Mouse (Mus musculus) midbrain, embryonic 13.5 days (tissue): ENCODE results near the gene Egfl8. TPM values are rescaled to one million over a fixed set of nuclear protein-coding genes. Genes with fewer than 3 reads are reported as not detected.

Experiments used
- ATAC-seq: fragments of 200-750 bp; cut with Nextera tagmentation; 2 replicates; pipeline ENCODE4 v1.8.0; 2017; ENCODE audit warnings: mild to moderate bottlenecking, moderate TSS enrichment, moderate library complexity
- H3K27ac ChIP-seq: fragments of 300-500 bp; sonication (generic); 2 replicates; pipeline ENCODE4 v1.5.1; 2015; ENCODE audit warnings: inconsistent platforms, mild to moderate bottlenecking, moderate library complexity
- H3K27me3 ChIP-seq: fragments of 300-500 bp; sonication (generic); 2 replicates; pipeline ENCODE4 v1.6.1; 2015; ENCODE audit warnings: mild to moderate bottlenecking, inconsistent platforms
- H3K36me3 ChIP-seq: fragments of 300-500 bp; sonication (generic); 2 replicates; pipeline ENCODE4 v1.6.1; 2015; ENCODE audit warnings: mild to moderate bottlenecking, inconsistent platforms
- H3K4me1 ChIP-seq: fragments of 300-500 bp; sonication (generic); replicated peaks from 2 replicates; pipeline ENCODE4 v1.6.1; 2015; ENCODE audit warnings: inconsistent platforms
- H3K4me2 ChIP-seq: fragments of 300-500 bp; sonication (generic); replicated peaks from 2 replicates; pipeline ENCODE4 v1.6.1; 2015; ENCODE audit warnings: moderate library complexity, mild to moderate bottlenecking, inconsistent platforms
- H3K4me3 ChIP-seq: fragments of 300-500 bp; sonication (generic); replicated peaks from 2 replicates; pipeline ENCODE4 v1.5.1; 2015; ENCODE audit warnings: mild to moderate bottlenecking, inconsistent platforms
- H3K9ac ChIP-seq: fragments of 300-500 bp; sonication (generic); replicated peaks from 2 replicates; pipeline ENCODE4 v1.6.1; 2015; ENCODE audit warnings: mild to moderate bottlenecking, inconsistent platforms
- H3K9me3 ChIP-seq: fragments of 300-500 bp; sonication (generic); 2 replicates; pipeline ENCODE4 v1.6.1; 2016; ENCODE audit warnings: mild to moderate bottlenecking, inconsistent platforms
- WGBS: fragments of 180-500 bp; shearing (Covaris S2); methylation state at CpG from one replicate; pipeline ENCODE4 v1.1.7; 2015; 5-methylcytosine and 5-hydroxymethylcytosine counted together
- polyA plus RNA-seq: library from polyadenylated mRNA; unstranded; fragments of >200 nt; fragmentation: Nextera tagmentation; extraction: Ambion mirVana; gene quantifications from 2 replicates; pipeline ENCODE4 v1.2.1, GENCODE M21; 2015

The Egfl8 gene
- polyA plus RNA-seq, 1 experiment from 2014 or later = 6.8 TPM

DNA sequence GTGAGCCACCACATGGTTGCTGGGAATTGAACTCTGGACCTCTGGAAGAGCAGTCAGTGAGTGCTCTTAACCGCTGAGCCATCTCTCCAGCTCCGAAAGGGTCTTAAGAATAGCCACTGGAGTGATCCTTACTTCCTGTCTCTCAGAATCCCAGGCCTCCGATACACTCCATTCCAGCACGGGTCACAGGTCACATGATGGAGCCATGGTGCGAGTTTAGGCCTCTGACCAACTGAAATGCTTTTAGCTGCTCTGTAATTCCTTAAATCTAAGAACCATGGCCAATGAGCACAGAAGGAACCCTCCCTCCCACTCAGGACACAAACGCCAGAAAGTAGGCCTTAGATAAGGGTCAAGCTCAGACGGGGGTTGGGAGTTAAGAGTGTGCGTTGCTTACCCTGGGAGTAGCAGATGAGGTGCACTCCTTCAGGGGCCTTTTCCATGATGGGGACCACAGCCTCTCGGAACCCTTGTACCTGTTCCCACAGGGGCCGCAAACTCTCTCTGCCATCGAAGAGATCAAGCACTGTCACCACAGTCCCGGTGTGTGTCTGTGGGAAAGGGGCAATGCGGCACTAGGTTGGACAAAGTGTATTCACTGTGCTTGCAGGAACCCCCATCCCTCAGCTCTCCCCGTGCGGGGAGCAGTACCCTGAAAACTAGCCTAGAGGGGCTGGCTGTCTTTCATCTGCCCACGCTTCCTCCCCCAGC lies 10.4 kb upstream of the Egfl8 start:
- H3K36me3 ChIP-seq = peaks cover 19% of the 10 kb centered on the region
- H3K4me3 ChIP-seq = peak overlapping the region; percentile 80
- H3K4me2 ChIP-seq = peak overlapping the region; percentile 91
- no peak; the same call in 1 of the 2 replicates for ATAC-seq
- no peaks in the 10 kb centered on the region for H3K9me3 ChIP-seq
- peaks cover 52% of the 10 kb centered on the region for H3K4me1 ChIP-seq
- 50% methylated on average over 16 of the region's 16 CpGs for WGBS
- peak overlapping the region; percentile 94 for H3K27ac ChIP-seq
- peak overlapping the region; percentile 83 for H3K9ac ChIP-seq
- H3K27me3 ChIP-seq = peaks cover 15% of the 10 kb centered on the region

DNA sequence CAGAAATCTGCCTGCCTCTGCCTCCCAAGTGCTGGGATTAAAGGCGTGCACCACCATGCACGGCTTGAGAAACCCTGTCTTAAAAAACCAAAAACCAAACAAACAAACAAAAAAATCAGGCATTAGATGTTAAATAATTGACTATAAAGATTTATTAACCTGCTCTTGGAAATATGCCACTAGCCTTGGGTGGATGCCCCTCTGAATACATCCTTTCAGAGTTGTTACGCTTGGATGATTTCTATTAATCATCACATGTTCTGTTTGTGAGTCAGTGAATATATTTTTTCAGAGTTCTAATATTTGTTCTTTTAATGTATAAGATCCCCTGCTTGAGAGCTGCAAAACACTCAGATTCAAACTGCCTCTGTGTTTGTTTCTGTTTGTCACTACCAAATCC lies 9.2 kb upstream of the Egfl8 start:
- Histone ChIP-seq H3K27me3 (peaks cover 2% of the 10 kb centered on the region), H3K36me3 (peaks cover 31% of the 10 kb centered on the region), H3K9ac (no peak overlapping the region), H3K9me3 (no peaks in the 10 kb centered on the region), H3K4me1 (peaks cover 39% of the 10 kb centered on the region), H3K27ac (no peak overlapping the region), H3K4me3 (no peak overlapping the region), H3K4me2 (no peak overlapping the region)
- ATAC-seq = no peak
- 92% methylated on average over 3 of the region's 3 CpGs for WGBS

DNA sequence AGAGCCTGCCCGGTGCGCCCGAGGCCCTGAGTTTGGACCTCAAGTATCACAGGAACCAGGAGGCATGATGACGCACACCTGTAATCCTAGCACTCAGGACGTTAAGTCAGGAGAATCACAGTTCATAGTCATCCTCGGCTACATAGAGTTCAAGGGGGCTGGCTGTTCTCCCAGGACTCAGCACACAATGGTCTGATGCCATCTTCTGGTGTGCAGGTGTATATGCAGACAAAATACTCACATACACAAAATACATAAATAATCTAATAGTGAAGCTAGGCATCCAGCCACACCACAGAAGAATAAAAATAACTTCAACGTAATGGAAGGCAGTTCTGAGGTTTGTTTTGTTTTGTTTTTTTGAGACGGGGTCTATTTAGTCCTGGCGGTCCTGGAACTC lies 7.4 kb upstream of the Egfl8 start:
- no peak for ATAC-seq
- H3K4me1 ChIP-seq = peaks cover 21% of the 10 kb centered on the region
- H3K4me3 ChIP-seq = no peak overlapping the region
- WGBS = 89% methylated on average over 9 of the region's 9 CpGs
- no peak overlapping the region for H3K27ac ChIP-seq
- H3K4me2 ChIP-seq = no peak overlapping the region
- H3K9ac ChIP-seq = no peak overlapping the region
- peaks cover 34% of the 10 kb centered on the region for H3K36me3 ChIP-seq
- no peaks in the 10 kb centered on the region for H3K9me3 ChIP-seq
- H3K27me3 ChIP-seq = no peaks in the 10 kb centered on the region

DNA sequence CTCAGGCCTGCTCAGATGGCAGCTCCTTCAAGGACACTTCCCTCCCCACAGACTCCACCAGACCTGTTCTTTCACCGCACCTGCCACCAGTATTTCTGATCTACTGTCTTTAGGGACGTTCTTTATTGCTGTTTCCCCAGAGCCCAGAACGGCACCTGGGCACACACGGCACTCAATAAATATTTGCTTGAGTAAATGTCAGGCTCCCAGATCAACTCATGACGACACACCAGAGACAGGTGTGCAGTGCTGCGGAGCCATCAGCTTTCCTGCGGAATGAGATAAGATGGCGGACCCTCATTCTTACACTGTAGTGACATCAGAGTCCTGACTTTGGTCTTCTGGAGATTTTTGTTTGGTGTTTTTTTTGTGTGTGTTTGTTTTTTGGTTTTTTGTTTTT lies 5.2 kb upstream of the Egfl8 start:
- peaks cover 7% of the 10 kb centered on the region for H3K4me1 ChIP-seq
- no peak overlapping the region for H3K4me3 ChIP-seq
- no peaks in the 10 kb centered on the region for H3K27me3 ChIP-seq
- 87% methylated on average over 8 of the region's 8 CpGs for WGBS
- no peaks in the 10 kb centered on the region for H3K9me3 ChIP-seq
- no peak overlapping the region for H3K27ac ChIP-seq
- no peak for ATAC-seq
- H3K9ac ChIP-seq = no peak overlapping the region
- peaks cover 50% of the 10 kb centered on the region for H3K36me3 ChIP-seq
- no peak overlapping the region for H3K4me2 ChIP-seq

DNA sequence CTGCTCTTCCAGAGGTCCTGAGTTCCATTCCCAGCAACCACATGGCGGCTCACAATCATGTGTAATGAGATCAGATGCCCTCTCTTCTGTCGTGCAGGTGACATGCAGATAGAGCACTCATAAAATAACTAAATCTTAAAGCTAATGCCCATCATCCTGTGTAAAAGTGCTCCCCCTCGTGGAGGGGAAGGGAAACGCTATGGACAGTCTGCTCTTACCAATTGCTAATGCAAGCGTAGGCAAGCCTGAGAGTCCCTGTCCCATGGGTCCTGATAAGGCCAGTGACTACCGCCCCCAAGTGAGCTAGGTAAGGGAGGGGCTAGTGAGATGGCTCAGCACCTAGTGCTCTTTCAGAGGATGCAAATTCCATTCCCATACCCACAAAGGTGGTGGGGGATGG lies 3.2 kb upstream of the Egfl8 start:
- no peak overlapping the region for H3K4me3 ChIP-seq
- no peaks in the 10 kb centered on the region for H3K4me1 ChIP-seq
- H3K4me2 ChIP-seq = no peak overlapping the region
- H3K36me3 ChIP-seq = peaks cover 68% of the 10 kb centered on the region
- no peak overlapping the region for H3K27ac ChIP-seq
- H3K9me3 ChIP-seq = no peaks in the 10 kb centered on the region
- no peaks in the 10 kb centered on the region for H3K27me3 ChIP-seq
- ATAC-seq = no peak
- H3K9ac ChIP-seq = no peak overlapping the region
- WGBS = 11% methylated on average over 6 of the region's 6 CpGs

DNA sequence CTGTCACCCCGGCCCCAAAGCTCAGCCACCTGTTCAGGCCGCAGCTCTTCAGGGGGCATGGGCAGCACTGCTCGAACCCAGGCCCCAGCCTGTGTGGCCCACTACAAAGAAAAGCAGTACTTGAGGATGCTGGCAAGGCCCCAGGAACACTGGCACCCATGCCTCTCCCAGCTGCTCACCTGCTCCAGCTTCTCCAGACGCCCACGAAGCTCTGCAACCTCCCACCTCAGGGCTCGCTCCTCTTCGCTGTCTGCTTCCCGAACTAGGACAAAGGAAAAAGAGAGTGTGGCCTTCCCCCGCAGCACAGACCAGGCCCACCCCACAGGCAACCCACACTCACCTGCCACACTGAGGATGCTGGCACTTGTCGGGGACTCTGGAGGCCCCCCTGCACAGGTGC lies 1.9 kb downstream of the Egfl8 start:
- Histone ChIP-seq H3K4me1 (peaks cover 5% of the 10 kb centered on the region), H3K36me3 (peaks cover 78% of the 10 kb centered on the region), H3K4me2 (no peak overlapping the region), H3K9me3 (no peaks in the 10 kb centered on the region), H3K27ac (no peak overlapping the region), H3K9ac (no peak overlapping the region), H3K4me3 (no peak overlapping the region), H3K27me3 (no peaks in the 10 kb centered on the region)
- 89% methylated on average over 10 of the region's 10 CpGs for WGBS
- no peak; the same call in 1 of the 2 replicates for ATAC-seq

DNA sequence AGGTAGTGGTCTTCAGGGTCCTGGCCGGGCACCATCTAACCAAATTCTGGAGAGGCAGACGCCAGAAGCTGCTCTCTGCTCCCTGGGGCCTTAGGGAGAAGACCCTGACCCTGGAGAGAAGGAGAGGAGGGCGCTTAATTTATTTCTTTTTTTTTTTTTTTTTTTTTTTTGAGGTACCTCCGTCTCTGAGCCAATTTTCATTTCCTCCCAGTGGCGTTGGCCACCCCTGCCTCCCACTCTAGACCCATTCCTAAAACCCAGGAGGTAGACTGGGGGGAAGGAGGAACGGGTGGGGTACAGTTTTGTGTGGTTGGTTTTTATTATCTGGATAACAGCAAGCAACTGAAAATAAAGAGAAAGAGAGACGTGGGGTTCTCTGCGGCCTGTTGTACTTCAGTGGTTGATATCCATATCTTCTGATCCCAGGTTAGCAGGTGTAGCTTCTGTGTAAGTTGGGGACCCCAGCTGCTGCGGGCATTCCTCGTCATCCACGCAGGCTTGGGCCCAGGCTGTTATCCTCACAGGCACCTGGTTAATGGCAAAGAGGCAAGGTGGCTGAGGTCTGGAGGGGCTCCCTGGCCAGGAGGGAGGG lies 2.6 kb downstream of the Egfl8 start:
- no peaks in the 10 kb centered on the region for H3K27me3 ChIP-seq
- H3K9ac ChIP-seq = no peak overlapping the region
- H3K27ac ChIP-seq = no peak overlapping the region
- no peak for ATAC-seq
- 85% methylated on average over 11 of the region's 11 CpGs for WGBS
- no peak overlapping the region for H3K4me3 ChIP-seq
- H3K4me2 ChIP-seq = no peak overlapping the region
- H3K36me3 ChIP-seq = peaks cover 79% of the 10 kb centered on the region
- peaks cover 12% of the 10 kb centered on the region for H3K4me1 ChIP-seq
- H3K9me3 ChIP-seq = no peaks in the 10 kb centered on the region

DNA sequence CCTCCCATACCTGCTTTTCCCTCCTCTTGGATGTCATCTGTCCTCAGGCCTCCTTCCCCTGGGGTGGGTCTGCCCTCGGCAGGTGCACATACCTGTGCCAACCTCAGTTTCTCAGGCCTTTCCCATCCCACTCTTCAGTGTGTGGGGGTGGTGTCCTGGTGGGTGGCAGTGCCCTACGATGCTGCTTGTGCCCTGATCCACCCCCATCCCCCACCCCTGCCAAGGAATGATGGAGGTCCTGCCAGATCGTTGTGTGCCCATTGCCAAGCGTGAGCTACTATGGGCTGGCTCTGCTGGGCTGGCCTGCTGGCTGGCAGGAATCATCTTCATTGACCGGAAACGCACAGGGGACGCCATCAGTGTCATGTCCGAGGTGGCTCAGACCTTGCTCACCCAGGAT lies 4.7 kb downstream of the Egfl8 start:
- Histone ChIP-seq H3K4me1 (peaks cover 31% of the 10 kb centered on the region), H3K9me3 (no peaks in the 10 kb centered on the region)

DNA sequence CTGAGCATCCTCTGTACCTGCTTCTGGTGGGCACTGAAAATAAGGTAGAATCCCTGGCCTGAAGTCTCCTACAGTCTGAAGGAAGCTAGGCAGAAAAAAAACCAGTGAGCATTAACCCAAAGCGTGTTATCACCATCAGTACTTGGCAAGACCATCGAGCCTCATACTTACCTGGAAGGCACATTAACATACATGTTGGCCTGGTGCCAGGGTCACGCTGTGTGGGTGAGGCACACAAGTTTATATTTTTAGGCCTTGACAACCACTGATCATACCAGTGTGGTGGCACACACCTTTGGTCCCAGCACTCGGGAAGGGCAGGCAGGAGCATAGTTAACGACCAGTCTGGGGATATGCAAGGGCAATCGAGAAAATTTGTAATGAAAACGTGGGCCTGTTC lies 7.8 kb downstream of the Egfl8 start:
- Histone ChIP-seq H3K9ac (peak overlapping the region; percentile 97; the same call in 1 of the 2 replicates), H3K4me2 (no peak overlapping the region), H3K36me3 (peaks cover 36% of the 10 kb centered on the region), H3K9me3 (no peaks in the 10 kb centered on the region), H3K27ac (no peak overlapping the region), H3K27me3 (no peaks in the 10 kb centered on the region), H3K4me1 (peaks cover 43% of the 10 kb centered on the region), H3K4me3 (no peak overlapping the region)
- 92% methylated on average over 7 of the region's 7 CpGs for WGBS
- ATAC-seq = no peak

More for the DNA sequence above, 4.7 kb downstream of the Egfl8 start:
- Histone ChIP-seq H3K4me3 (no peak overlapping the region), H3K9ac (no peak overlapping the region), H3K4me2 (no peak overlapping the region), H3K27ac (no peak overlapping the region), H3K27me3 (no peaks in the 10 kb centered on the region), H3K36me3 (peaks cover 67% of the 10 kb centered on the region)
- no peak for ATAC-seq
- 91% methylated on average over 8 of the region's 8 CpGs for WGBS

DNA sequence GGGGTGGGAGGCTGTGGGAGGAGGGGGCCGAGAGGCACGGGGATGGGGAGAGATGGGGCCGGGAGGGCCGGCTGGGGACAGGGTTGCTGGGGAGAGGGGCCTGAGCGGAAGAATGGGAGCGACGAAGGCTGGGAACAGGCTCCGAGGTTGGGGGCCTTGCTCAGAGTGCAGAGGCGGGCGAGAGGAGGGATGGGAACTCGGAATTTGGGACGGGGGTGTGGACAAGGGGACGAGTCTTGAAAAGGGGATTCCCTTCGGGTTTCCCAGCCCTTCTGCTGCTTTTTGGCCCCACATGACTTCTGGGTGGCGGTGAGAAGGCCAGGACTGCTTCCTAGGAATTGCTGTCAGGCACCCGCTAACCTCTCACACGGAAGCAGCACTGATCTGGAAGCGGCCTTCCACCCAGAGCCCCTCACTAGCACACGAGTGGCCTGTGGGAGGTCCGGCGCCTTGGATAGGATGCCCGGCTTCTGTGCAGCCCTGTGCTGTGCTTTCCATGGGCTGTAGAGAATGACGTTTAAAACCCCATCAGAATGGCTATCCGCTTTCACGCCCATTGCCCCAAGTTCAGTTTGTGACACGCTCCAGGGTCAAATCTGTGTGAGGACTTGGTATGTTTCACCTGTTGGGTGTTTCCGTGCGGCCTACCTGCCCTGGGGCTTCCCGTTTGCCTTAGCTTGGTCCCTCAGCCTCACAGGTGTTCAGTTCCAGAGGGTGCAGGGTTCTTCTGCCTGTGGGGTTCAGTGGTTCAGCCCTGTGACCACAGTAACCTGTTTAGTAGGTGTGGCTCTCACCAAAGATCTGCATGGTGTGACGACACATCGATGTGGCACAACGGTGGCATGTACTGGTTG lies 9.4 kb downstream of the Egfl8 start:
- Histone ChIP-seq H3K4me1 (peaks cover 56% of the 10 kb centered on the region), H3K36me3 (peaks cover 26% of the 10 kb centered on the region)
- no peak for ATAC-seq

DNA sequence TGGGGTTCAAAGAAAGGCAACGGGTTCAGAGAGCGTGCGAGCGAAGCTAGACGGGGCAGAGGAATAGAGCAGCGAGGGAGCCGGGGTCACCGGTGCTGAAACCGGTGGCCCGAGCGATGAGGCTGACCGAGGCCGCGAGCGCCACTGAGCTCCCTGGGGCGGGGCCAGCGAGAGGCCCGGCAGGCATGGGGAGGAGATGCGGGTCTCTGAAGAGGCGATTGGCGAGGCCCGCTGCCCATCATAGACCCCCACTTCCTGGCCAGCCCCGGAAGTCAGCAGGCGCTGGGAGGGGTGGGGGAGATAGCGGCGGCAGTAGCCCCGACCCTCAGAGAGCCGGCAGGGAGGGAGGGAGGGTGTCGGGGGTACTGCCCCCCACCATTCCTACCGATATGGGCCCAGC lies 10.2 kb downstream of the Egfl8 start:
- Histone ChIP-seq H3K4me2 (peak overlapping the region; percentile 100), H3K9ac (peak overlapping the region; percentile 97), H3K36me3 (peaks cover 25% of the 10 kb centered on the region), H3K4me3 (peak overlapping the region; percentile 93), H3K4me1 (peaks cover 56% of the 10 kb centered on the region), H3K27ac (peak overlapping the region; percentile 91), H3K27me3 (no peaks in the 10 kb centered on the region), H3K9me3 (no peaks in the 10 kb centered on the region)
- WGBS = under 1% methylated on average over 28 of the region's 30 CpGs
- peak; percentile 59 for ATAC-seq

More for the DNA sequence above, 9.4 kb downstream of the Egfl8 start:
- Histone ChIP-seq H3K9me3 (no peaks in the 10 kb centered on the region), H3K4me3 (peak overlapping the region; percentile 93), H3K9ac (peak overlapping the region; percentile 97), H3K4me2 (peak overlapping the region; percentile 100), H3K27ac (peak overlapping the region; percentile 91), H3K27me3 (no peaks in the 10 kb centered on the region)
- 17% methylated on average over 32 of the region's 32 CpGs for WGBS
